Mouse (Mus musculus) forebrain, embryonic 15.5 days (tissue): ENCODE data around the gene Hes1. TPM values are rescaled to one million over a fixed set of nuclear protein-coding genes. Genes with fewer than 3 reads are reported as not detected.
"Not testable (repeated sequence)": the region's sequence is repeated elsewhere in the genome, so short reads cannot be mapped to it uniquely, and the experiment has no call there.

Experiments
- ATAC-seq: fragments of 200-750 bp; cut with Nextera tagmentation; replicated peaks from 2 replicates; pipeline ENCODE4 v1.8.0; 2017; ENCODE audit warnings: mild to moderate bottlenecking, moderate TSS enrichment, moderate library complexity
- H3K27ac ChIP-seq: fragments of 300-500 bp; sonication (generic); replicated peaks from 2 replicates; pipeline ENCODE4 v1.5.1; 2015; ENCODE audit warnings: mild to moderate bottlenecking, inconsistent platforms
- H3K27me3 ChIP-seq: fragments of 300-500 bp; sonication (generic); 2 replicates; pipeline ENCODE4 v1.6.1; 2015; ENCODE audit warnings: inconsistent platforms
- H3K36me3 ChIP-seq: fragments of 300-500 bp; sonication (generic); 2 replicates; pipeline ENCODE4 v1.6.1; 2015; ENCODE audit warnings: mild to moderate bottlenecking, inconsistent platforms
- H3K4me1 ChIP-seq: fragments of 300-500 bp; sonication (generic); 2 replicates; pipeline ENCODE4 v1.6.1; 2015; ENCODE audit warnings: inconsistent platforms
- H3K4me2 ChIP-seq: fragments of 300-500 bp; sonication (generic); replicated peaks from 2 replicates; pipeline ENCODE4 v1.6.1; 2015; ENCODE audit warnings: mild to moderate bottlenecking, inconsistent platforms
- H3K4me3 ChIP-seq: fragments of 300-500 bp; sonication (generic); 2 replicates; pipeline ENCODE4 v1.5.1; 2015; ENCODE audit warnings: mild to moderate bottlenecking, inconsistent platforms
- H3K9ac ChIP-seq: fragments of 300-500 bp; sonication (generic); replicated peaks from 2 replicates; pipeline ENCODE4 v1.6.1; 2015; ENCODE audit warnings: mild to moderate bottlenecking, inconsistent platforms
- H3K9me3 ChIP-seq: fragments of 300-500 bp; sonication (generic); 2 replicates; pipeline ENCODE4 v1.6.1; 2016; ENCODE audit warnings: inconsistent platforms
- WGBS: fragments of 180-500 bp; shearing (Covaris S2); methylation state at CpG from one replicate; pipeline ENCODE4 v1.1.7; 2015; ENCODE audit warnings: mixed read lengths; 5-methylcytosine and 5-hydroxymethylcytosine counted together
- polyA plus RNA-seq: library from polyadenylated mRNA; unstranded; fragments of >200 nt; fragmentation: Nextera tagmentation; extraction: Ambion mirVana; gene quantifications from 2 replicates; pipeline ENCODE4 v1.2.1, GENCODE M21; 2015

Hes1 gene
- polyA plus RNA-seq, 1 experiment from 2014 or later: 16.4 TPM

DNA sequence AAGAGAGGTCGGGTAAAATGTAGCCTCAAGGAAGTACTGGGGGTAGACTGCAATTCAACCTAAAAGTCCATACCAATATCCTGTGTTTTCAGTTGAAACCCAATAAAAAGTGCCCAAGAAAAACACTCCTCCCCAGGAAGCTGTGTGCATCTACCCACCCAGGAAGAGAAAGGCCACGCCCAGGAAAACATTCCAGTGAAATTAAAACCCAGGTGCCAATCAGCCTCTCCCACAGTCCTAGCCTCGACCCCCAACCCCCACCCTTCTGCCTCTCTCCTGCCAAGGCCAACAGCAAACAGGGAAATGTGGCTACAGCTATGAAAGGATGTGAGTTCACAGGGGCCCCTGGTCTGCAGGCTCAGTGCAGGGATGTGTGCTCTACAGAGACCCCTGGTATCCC is 19.4 kb downstream of the Hes1 start:
- H3K27ac ChIP-seq: no peak overlapping the region
- H3K4me1 ChIP-seq: no peaks in the 10 kb centered on the region
- no peaks in the 10 kb centered on the region for H3K27me3 ChIP-seq
- H3K36me3 ChIP-seq: no peaks in the 10 kb centered on the region
- 72% methylated on average over 3 of the region's 3 CpGs for WGBS
- no peak overlapping the region for H3K4me2 ChIP-seq
- no peak overlapping the region for H3K9ac ChIP-seq
- ATAC-seq: no peak
- no peak overlapping the region for H3K4me3 ChIP-seq
- no peaks in the 10 kb centered on the region for H3K9me3 ChIP-seq

GRCm38 (mm10) chr16:30088646-30089045 is 24.5 kb downstream of the Hes1 start:
- Histone ChIP-seq H3K4me2 (no peak overlapping the region), H3K36me3 (no peaks in the 10 kb centered on the region), H3K4me3 (no peak overlapping the region), H3K4me1 (no peaks in the 10 kb centered on the region), H3K27ac (no peak overlapping the region), H3K9me3 (no peaks in the 10 kb centered on the region), H3K27me3 (0 out of 2 replicates have a peak, but pooled peaks cover 2% of the 10 kb centered on the region), H3K9ac (no peak overlapping the region)
- 85% methylated on average over 5 of the region's 5 CpGs for WGBS
- ATAC-seq: no peak

GRCm38 (mm10) chr16:30090200-30090865 is 26.1 kb downstream of the Hes1 start:
- no peaks in the 10 kb centered on the region for H3K36me3 ChIP-seq
- no peak overlapping the region for H3K4me3 ChIP-seq
- H3K4me1 ChIP-seq: no peaks in the 10 kb centered on the region
- H3K27ac ChIP-seq: no peak overlapping the region
- H3K4me2 ChIP-seq: no peak overlapping the region
- 0 out of 2 replicates have a peak, but pooled peaks cover 2% of the 10 kb centered on the region for H3K27me3 ChIP-seq
- no peaks in the 10 kb centered on the region for H3K9me3 ChIP-seq
- ATAC-seq: no peak
- no peak overlapping the region for H3K9ac ChIP-seq
- 83% methylated on average over 9 of the region's 9 CpGs for WGBS

- H3K4me1 ChIP-seq: no peaks in the 10 kb centered on the region
- no peak for ATAC-seq
- H3K9me3 ChIP-seq: no peaks in the 10 kb centered on the region
- 0 out of 2 replicates have a peak, but pooled peaks cover 2% of the 10 kb centered on the region for H3K27me3 ChIP-seq
- no peak overlapping the region for H3K4me2 ChIP-seq
- 82% methylated on average over 3 of the region's 3 CpGs for WGBS
- no peak overlapping the region for H3K9ac ChIP-seq
- no peak overlapping the region for H3K4me3 ChIP-seq
- H3K27ac ChIP-seq: no peak overlapping the region
- no peaks in the 10 kb centered on the region for H3K36me3 ChIP-seq
Measured at GRCm38 (mm10) chr16:30096050-30096449, 31.9 kb downstream of the Hes1 start.

GRCm38 (mm10) chr16:30096475-30096874 is 32.3 kb downstream of the Hes1 start:
- 46% methylated on average over 7 of the region's 7 CpGs for WGBS

DNA sequence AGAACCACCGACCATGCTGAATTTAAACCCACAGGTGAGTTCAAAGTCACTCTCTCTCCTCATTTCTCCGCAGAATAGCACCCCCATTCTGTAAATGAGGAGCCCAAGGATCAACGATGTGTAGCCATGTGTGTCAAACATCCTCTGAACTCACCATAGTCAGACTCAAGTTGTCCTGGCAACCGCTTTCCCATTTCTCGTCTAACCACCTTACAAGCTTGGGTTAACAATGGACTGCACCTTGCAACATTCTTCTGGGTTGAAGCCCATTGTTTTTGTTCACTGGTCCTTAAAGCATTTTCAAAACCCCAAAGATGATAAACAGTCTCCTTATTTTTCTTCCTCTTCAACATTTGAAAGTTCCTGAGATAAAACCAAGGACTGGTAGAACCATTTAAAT is 34.9 kb downstream of the Hes1 start:
- 34% methylated on average over 5 of the region's 5 CpGs for WGBS
- Histone ChIP-seq H3K4me3 (no peak overlapping the region), H3K4me1 (peaks cover 3% of the 10 kb centered on the region; the same call in 1 of the 2 replicates), H3K27ac (no peak overlapping the region), H3K36me3 (no peaks in the 10 kb centered on the region), H3K9me3 (no peaks in the 10 kb centered on the region), H3K9ac (no peak overlapping the region), H3K4me2 (no peak overlapping the region), H3K27me3 (no peaks in the 10 kb centered on the region)
- ATAC-seq: no peak

More at GRCm38 (mm10) chr16:30096475-30096874, 32.3 kb downstream of the Hes1 start:
- Histone ChIP-seq H3K4me3 (no peak overlapping the region), H3K27me3 (0 out of 2 replicates have a peak, but pooled peaks cover 2% of the 10 kb centered on the region), H3K9ac (no peak overlapping the region), H3K4me2 (no peak overlapping the region), H3K9me3 (no peaks in the 10 kb centered on the region), H3K36me3 (no peaks in the 10 kb centered on the region), H3K4me1 (no peaks in the 10 kb centered on the region), H3K27ac (no peak overlapping the region)
- ATAC-seq: no peak

- Histone ChIP-seq H3K27me3 (no peaks in the 10 kb centered on the region), H3K36me3 (no peaks in the 10 kb centered on the region), H3K4me2 (no peak overlapping the region), H3K9ac (no peak overlapping the region), H3K4me1 (peaks cover 3% of the 10 kb centered on the region; the same call in 1 of the 2 replicates), H3K27ac (no peak overlapping the region), H3K4me3 (no peak overlapping the region), H3K9me3 (no peaks in the 10 kb centered on the region)
- no peak for ATAC-seq
- WGBS: 38% methylated on average over 10 of the region's 10 CpGs
Measured at GRCm38 (mm10) chr16:30102149-30102915, 38.1 kb downstream of the Hes1 start.

- Histone ChIP-seq H3K27me3 (no peaks in the 10 kb centered on the region), H3K9ac (no peak overlapping the region), H3K4me3 (no peak overlapping the region), H3K27ac (no peak overlapping the region), H3K4me2 (no peak overlapping the region), H3K36me3 (no peaks in the 10 kb centered on the region), H3K4me1 (peaks cover 3% of the 10 kb centered on the region; the same call in 1 of the 2 replicates), H3K9me3 (no peaks in the 10 kb centered on the region)
- WGBS: 13% methylated on average over 3 of the region's 3 CpGs
- ATAC-seq: no peak
Measured at GRCm38 (mm10) chr16:30102982-30103381, 38.8 kb downstream of the Hes1 start.

DNA sequence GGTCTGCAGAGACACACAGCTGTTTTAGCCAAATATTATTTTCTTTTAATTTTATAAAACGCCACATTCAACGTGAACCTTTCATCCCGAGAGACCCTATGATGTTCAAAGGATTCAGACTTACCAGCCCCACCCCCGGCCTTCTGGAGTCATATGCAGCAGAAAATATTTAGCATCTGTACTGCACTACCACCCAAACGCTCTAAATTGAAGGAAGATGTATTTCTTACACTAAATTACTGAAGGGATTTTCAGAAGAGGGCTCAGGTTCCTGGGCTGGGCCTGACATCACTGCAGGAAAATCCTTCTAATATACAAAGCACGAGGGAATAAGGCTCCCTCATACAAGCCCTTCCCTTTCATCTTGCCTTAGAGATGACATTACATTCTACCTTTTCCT is 39.3 kb downstream of the Hes1 start:
- ATAC-seq: no peak
- Histone ChIP-seq H3K4me1 (peaks cover 3% of the 10 kb centered on the region; the same call in 1 of the 2 replicates), H3K36me3 (no peaks in the 10 kb centered on the region), H3K4me2 (no peak overlapping the region), H3K4me3 (no peak overlapping the region), H3K9me3 (no peaks in the 10 kb centered on the region), H3K27ac (no peak overlapping the region), H3K27me3 (no peaks in the 10 kb centered on the region), H3K9ac (no peak overlapping the region)
- 59% methylated on average over 6 of the region's 6 CpGs for WGBS

DNA sequence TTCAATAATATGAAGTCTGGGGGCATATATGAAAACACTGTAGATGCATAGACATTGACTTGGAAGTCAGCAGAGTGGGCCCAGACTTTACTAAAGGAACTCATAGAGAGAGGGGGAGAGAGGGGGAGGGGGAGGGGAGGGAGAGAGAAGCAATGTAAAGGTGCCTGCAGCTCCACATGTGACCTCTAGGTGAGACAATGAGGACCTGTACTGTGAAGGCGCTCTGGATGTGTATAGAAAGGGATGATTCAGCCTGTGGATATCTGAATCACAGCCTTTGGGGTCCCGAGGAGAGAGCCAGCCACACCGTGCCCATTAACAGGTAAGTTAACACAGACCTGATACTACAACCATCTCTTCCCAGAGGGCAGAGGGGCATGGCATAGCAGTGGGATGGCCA is 40.2 kb downstream of the Hes1 start:
- Histone ChIP-seq H3K36me3 (no peaks in the 10 kb centered on the region), H3K4me1 (peaks cover 3% of the 10 kb centered on the region; the same call in 1 of the 2 replicates), H3K9me3 (no peaks in the 10 kb centered on the region), H3K4me3 (no peak overlapping the region), H3K4me2 (no peak overlapping the region), H3K27ac (no peak overlapping the region), H3K9ac (no peak overlapping the region), H3K27me3 (no peaks in the 10 kb centered on the region)
- ATAC-seq: no peak
- 94% methylated on average over 3 of the region's 3 CpGs for WGBS

GRCm38 (mm10) chr16:30105476-30105875 is 41.3 kb downstream of the Hes1 start:
- 88% methylated on average over 7 of the region's 7 CpGs for WGBS
- no peak overlapping the region for H3K27ac ChIP-seq
- H3K36me3 ChIP-seq: no peaks in the 10 kb centered on the region
- H3K9ac ChIP-seq: no peak overlapping the region
- no peak overlapping the region for H3K4me3 ChIP-seq
- H3K9me3 ChIP-seq: no peaks in the 10 kb centered on the region
- no peak for ATAC-seq
- no peak overlapping the region for H3K4me2 ChIP-seq
- H3K27me3 ChIP-seq: no peaks in the 10 kb centered on the region
- peaks cover 3% of the 10 kb centered on the region; the same call in 1 of the 2 replicates for H3K4me1 ChIP-seq

DNA sequence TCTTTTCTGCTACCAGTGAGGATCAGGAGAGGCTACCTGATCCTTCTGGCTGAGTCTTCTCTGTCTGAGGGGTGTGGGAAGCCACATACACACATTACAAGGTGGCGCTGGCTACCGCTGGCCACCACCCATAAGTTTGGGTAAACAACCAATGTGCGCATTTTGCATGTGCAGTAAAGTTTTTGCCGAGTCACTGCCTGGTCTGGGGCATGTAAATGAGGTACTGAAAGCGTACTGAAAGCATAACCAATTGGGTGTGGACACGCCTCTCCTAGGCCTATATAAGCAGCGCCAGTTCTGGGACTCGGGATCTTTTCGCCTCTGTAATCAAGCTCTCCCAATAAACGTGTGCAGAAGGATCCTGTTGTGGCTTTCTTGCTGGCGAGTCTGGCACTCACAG is 44.0 kb downstream of the Hes1 start:
- H3K4me1 ChIP-seq, H3K27me3 ChIP-seq, H3K36me3 ChIP-seq, H3K4me2 ChIP-seq, H3K4me3 ChIP-seq, H3K9ac ChIP-seq, H3K9me3 ChIP-seq, H3K27ac ChIP-seq, ATAC-seq: not testable (repeated sequence)
- WGBS: 87% methylated on average over 11 of the region's 11 CpGs
